Mouse (Mus musculus) lung, postnatal 36 days (tissue): ENCODE results near the gene Slc22a7.

Source experiments
- DNase-seq: peaks from one replicate; pipeline ENCODE4 v3.0.0; 2022; ENCODE audit warnings: mixed read lengths

Slc22a7 gene

GRCm38 (mm10) chr17:46433627-46434026 lies 4.6 kb downstream of the Slc22a7 start:
- no peak for DNase-seq

- DNase-seq: peak; percentile 40
Measured at GRCm38 (mm10) chr17:46428761-46429414, 9.4 kb downstream of the Slc22a7 start, which contains the start of gene Crip3. Crip3 (plus strand) TSS chr17:46428926.

- peak; percentile 14 for DNase-seq
Measured at GRCm38 (mm10) chr17:46426496-46426895, 11.8 kb downstream of the Slc22a7 start.

GRCm38 (mm10) chr17:46419717-46420116 lies 18.5 kb downstream of the Slc22a7 start:
- DNase-seq: no peak

GRCm38 (mm10) chr17:46418628-46419027 lies 19.6 kb downstream of the Slc22a7 start:
- peak; percentile 46 for DNase-seq

- DNase-seq: no peak
Measured at GRCm38 (mm10) chr17:46408478-46408877, 29.8 kb downstream of the Slc22a7 start.

- no peak for DNase-seq
Measured at GRCm38 (mm10) chr17:46394631-46395030, 43.6 kb downstream of the Slc22a7 start.

- peak; percentile 74 for DNase-seq
Measured at GRCm38 (mm10) chr17:46393012-46393411, 45.2 kb downstream of the Slc22a7 start.

- DNase-seq: peak; percentile 20
Measured at GRCm38 (mm10) chr17:46388200-46388599, 50.1 kb downstream of the Slc22a7 start.

- peak; percentile 20 for DNase-seq
Measured at GRCm38 (mm10) chr17:46384061-46384801, 54.0 kb downstream of the Slc22a7 start.

- peak; percentile 97 for DNase-seq
Measured at GRCm38 (mm10) chr17:46383294-46384060, 54.8 kb downstream of the Slc22a7 start, which contains the start of gene Zfp318. Zfp318 (plus strand) TSS chr17:46383731.
